In the genomic region with DNA sequence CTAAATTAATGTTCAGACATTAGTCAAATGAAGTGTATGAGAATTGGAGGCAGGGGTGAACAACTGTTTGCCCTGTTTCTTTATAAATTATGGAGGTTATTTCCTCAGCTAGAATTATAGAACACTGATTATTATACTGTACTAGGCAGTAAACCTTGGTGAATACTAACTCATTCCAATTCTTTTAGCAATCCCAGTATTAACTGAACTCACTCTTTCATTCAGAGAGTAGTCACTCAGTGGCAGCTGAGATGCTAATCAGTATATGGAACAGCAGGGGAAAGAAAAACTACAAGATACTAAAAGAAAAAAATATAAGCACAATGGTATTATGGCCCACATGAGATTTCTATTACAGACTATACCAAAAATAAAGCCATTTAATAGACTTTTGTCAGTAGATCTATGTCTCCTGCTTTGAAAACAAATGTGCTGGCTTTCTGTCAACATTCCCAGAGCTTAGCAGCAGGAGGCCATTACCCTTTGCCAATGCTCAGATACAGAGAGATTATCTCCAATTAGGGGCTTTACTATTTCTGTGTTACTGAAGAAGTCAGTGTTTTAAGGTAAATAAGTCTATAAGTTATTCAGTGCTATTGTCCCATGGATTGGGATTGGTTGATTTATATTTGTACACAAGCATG, we compare ENCODE assay signal across 18 mouse cellular contexts.
DNase-seq lines count a peak whose midpoint lies in the region; ATAC-seq and TF ChIP-seq lines count a peak whose summit lies in the region.
"Had no signal": no experiment of that assay in that cellular context is flagged by ENCODE, and none has a peak within 500 bp of the region (broad histone marks: within the 10 kb centered on the region; RNA-seq: fewer than 3 reads in every experiment).

No protein-coding gene starts in this region.

- H3K4me3 ChIP-seq in forebrain, embryonic 11.5 days (ENCODE audit: low read depth, low read length): no peak overlapping the region
- H3K4me3 ChIP-seq in forebrain, embryonic 10.5 days: no peak overlapping the region
- no peak overlapping the region for H3K4me3 ChIP-seq in midbrain, embryonic 12.5 days
- no peak overlapping the region for H3K4me3 ChIP-seq in midbrain, embryonic 15.5 days
- no peak overlapping the region for H3K4me3 ChIP-seq in embryonic fibroblast, embryonic 13.5 days (ENCODE audit: insufficient read depth, low read length)
- H3K4me3 ChIP-seq: erythroblast, embryonic 14.5 days; liver, embryonic 13.5 days; megakaryocyte, embryonic 14.5 days had no signal

- H3K4me1 ChIP-seq in forebrain, embryonic 11.5 days (replicated peaks; ENCODE audit: control insufficient read depth, insufficient read depth, low read length): no peaks in the 10 kb centered on the region
- H3K4me1 ChIP-seq in forebrain, embryonic 10.5 days: no peaks in the 10 kb centered on the region
- no peaks in the 10 kb centered on the region for H3K4me1 ChIP-seq in midbrain, embryonic 12.5 days
- no peaks in the 10 kb centered on the region for H3K4me1 ChIP-seq in midbrain, embryonic 15.5 days
- no peaks in the 10 kb centered on the region for H3K4me1 ChIP-seq in embryonic fibroblast, embryonic 13.5 days (ENCODE audit: control insufficient read depth, insufficient read depth, low read length)
- H3K4me1 ChIP-seq: liver, embryonic 13.5 days; megakaryocyte, embryonic 14.5 days had no signal

- no peak for TF ChIP-seq CTCF in embryonic fibroblast, embryonic 13.5 days (IDR thresholded peaks at IDR 0.05; ENCODE audit: borderline replicate concordance, insufficient read depth, low read length)

- H3K4me2 ChIP-seq in forebrain, embryonic 11.5 days (ENCODE audit: low read depth, low read length, severe bottlenecking): no peak overlapping the region
- H3K4me2 ChIP-seq in midbrain, embryonic 12.5 days (replicated peaks): no peak overlapping the region
- no peak overlapping the region for H3K4me2 ChIP-seq in midbrain, embryonic 15.5 days
- H3K4me2 ChIP-seq: heart, embryonic 11.5 days; liver, embryonic 13.5 days had no signal

- no peak for DNase-seq in forebrain, embryonic 11.5 days (ENCODE audit: low spot score)
- DNase-seq in forebrain, embryonic 10.5 days (ENCODE audit: extremely low spot score, low spot score): no peak
- DNase-seq in right cerebral cortex, adult 2 months (ENCODE audit: low spot score in 2 of 2): no peak
- no peak for DNase-seq in c-Kit-positive CD71-positive TER-119-positive erythroid progenitor cells, embryonic 14.5 days (ENCODE audit: low spot score)
- DNase-seq: adrenal gland, postnatal 25 days; heart, postnatal 14 days; kidney, adult 2 months; kidney, postnatal 14 days; liver, embryonic 13.5 days; spleen, adult 18-20 months; thymus, adult 18-20 months had no signal

- no peaks in the 10 kb centered on the region for H3K9me3 ChIP-seq in forebrain, embryonic 11.5 days (ENCODE audit: control insufficient read depth, low read length)
- H3K9me3 ChIP-seq in forebrain, embryonic 10.5 days: no peaks in the 10 kb centered on the region
- no peaks in the 10 kb centered on the region for H3K9me3 ChIP-seq in midbrain, embryonic 12.5 days
- no peaks in the 10 kb centered on the region for H3K9me3 ChIP-seq in midbrain, embryonic 15.5 days
- H3K9me3 ChIP-seq: liver, embryonic 13.5 days; megakaryocyte, embryonic 14.5 days had no signal

- H3K36me3 ChIP-seq in forebrain, embryonic 11.5 days (ENCODE audit: control insufficient read depth, insufficient read depth, low read length): no peaks in the 10 kb centered on the region
- no peaks in the 10 kb centered on the region for H3K36me3 ChIP-seq in forebrain, embryonic 10.5 days (replicated peaks)
- H3K36me3 ChIP-seq in midbrain, embryonic 12.5 days: no peaks in the 10 kb centered on the region
- no peaks in the 10 kb centered on the region for H3K36me3 ChIP-seq in midbrain, embryonic 15.5 days (replicated peaks)
- H3K36me3 ChIP-seq: liver, embryonic 13.5 days had no signal

- no peak for TF ChIP-seq POLR2A in embryonic fibroblast, embryonic 13.5 days (IDR thresholded peaks at IDR 0.05; ENCODE audit: low read depth, low read length)

- no peak overlapping the region for H3K9ac ChIP-seq in forebrain, embryonic 11.5 days (ENCODE audit: low read length)
- no peak overlapping the region for H3K9ac ChIP-seq in midbrain, embryonic 12.5 days (replicated peaks)
- H3K9ac ChIP-seq in midbrain, embryonic 15.5 days: no peak overlapping the region
- H3K9ac ChIP-seq: liver, embryonic 13.5 days had no signal

- ATAC-seq in forebrain, embryonic 11.5 days (replicated peaks; ENCODE audit: low FRiP score): 0 out of 2 replicates have a peak, but pooled peaks have one; percentile 24
- 0 out of 2 replicates have a peak, but pooled peaks have one; percentile 30 for ATAC-seq in midbrain, embryonic 12.5 days (ENCODE audit: low FRiP score, low read depth)
- ATAC-seq in midbrain, embryonic 15.5 days (replicated peaks): no peak
- ATAC-seq: lung, postnatal 0 days had no signal

- H3K27me3 ChIP-seq in forebrain, embryonic 11.5 days (ENCODE audit: control insufficient read depth, insufficient read depth, low read length): no peaks in the 10 kb centered on the region
- H3K27me3 ChIP-seq in forebrain, embryonic 10.5 days (ENCODE audit: poor library complexity, severe bottlenecking): no peaks in the 10 kb centered on the region
- H3K27me3 ChIP-seq in midbrain, embryonic 12.5 days: no peaks in the 10 kb centered on the region
- H3K27me3 ChIP-seq in midbrain, embryonic 15.5 days (replicated peaks): no peaks in the 10 kb centered on the region
- H3K27me3 ChIP-seq: liver, embryonic 13.5 days; megakaryocyte, embryonic 14.5 days had no signal

- H3K27ac ChIP-seq in forebrain, embryonic 11.5 days (ENCODE audit: low read depth, low read length): no peak overlapping the region
- no peak overlapping the region for H3K27ac ChIP-seq in forebrain, embryonic 10.5 days
- no peak overlapping the region for H3K27ac ChIP-seq in midbrain, embryonic 12.5 days (replicated peaks)
- H3K27ac ChIP-seq in midbrain, embryonic 15.5 days: no peak overlapping the region
- H3K27ac ChIP-seq in embryonic fibroblast, embryonic 13.5 days (ENCODE audit: insufficient read depth, low read length): 0 out of 2 replicates have a peak overlapping the region, but pooled peaks have one; percentile 34
- H3K27ac ChIP-seq: liver, embryonic 13.5 days had no signal
